Mouse (Mus musculus): Measurements from ENCODE around the gene Tap2. TPM values are rescaled to one million over a fixed set of nuclear protein-coding genes. Genes with fewer than 3 reads are reported as not detected.

The Tap2 gene
- total and polyA plus RNA-seq, 3 experiments = 54.8 to 121 (median 110) TPM

GRCm38 (mm10) chr17:34201506-34202055, 1.7 kb upstream of the Tap2 start:
- H3K4me1 ChIP-seq (ENCODE audit: control insufficient read depth in 1 of 2, insufficient read depth in 2 of 2) = peaks cover 14 to 43% of the 10 kb centered on the region in 2 experiments
- no peak overlapping the region for H3K4me2 ChIP-seq (ENCODE audit: insufficient read depth, low read depth, poor library complexity, severe bottlenecking)
- dilution Hi-C loops (cut with MboI; ENCODE audit: extremely low pct_ligation_motif_present, extremely low pct_unique_long_range_greater_than_20kb, low sequenced_read_pairs) = no loop called here
- no peak for TF ChIP-seq RAD21 (IDR thresholded peaks at IDR 0.05; ENCODE audit: low read depth, low read length)
- TF ChIP-seq MAZ (IDR thresholded peaks at IDR 0.05; ENCODE audit: low read depth, low read length) = no peak
- TF ChIP-seq IRF4 (IDR thresholded peaks at IDR 0.05; ENCODE audit: low read depth, low read length) = no peak
- TF ChIP-seq ZKSCAN1 (IDR thresholded peaks at IDR 0.05; ENCODE audit: borderline replicate concordance, low read depth, low read length) = no peak
- no peak for TF ChIP-seq MEF2A (IDR thresholded peaks at IDR 0.05; ENCODE audit: borderline replicate concordance, low read depth, low read length)
- TF ChIP-seq JUN (IDR thresholded peaks at IDR 0.05; ENCODE audit: insufficient read depth, low read depth, low read length) = no peak
- TF ChIP-seq CHD2 (IDR thresholded peaks at IDR 0.05; ENCODE audit: low read length) = no peak
- TF ChIP-seq SMC3 (IDR thresholded peaks at IDR 0.05; ENCODE audit: low read depth, low read length) = no peak
- TF ChIP-seq MAX (IDR thresholded peaks at IDR 0.05; ENCODE audit: low read length) = no peak
- no peak for TF ChIP-seq KAT2A (IDR thresholded peaks at IDR 0.05; ENCODE audit: insufficient replicate concordance, low read length)
- no peak for TF ChIP-seq CHD1 (IDR thresholded peaks at IDR 0.05; ENCODE audit: low read depth, low read length)
- no peak for TF ChIP-seq UBTF (IDR thresholded peaks at IDR 0.05; ENCODE audit: low read depth, low read length)
- TF ChIP-seq POLR2A (IDR thresholded peaks at IDR 0.05; ENCODE audit: low read depth, low read length) = no peak
- TF ChIP-seq PAX5 (IDR thresholded peaks at IDR 0.05; ENCODE audit: low read length) = no peak
- TF ChIP-seq ZMIZ1 (IDR thresholded peaks at IDR 0.05; ENCODE audit: low read depth, low read length) = no peak
- no peak for TF ChIP-seq CTCF (conservative IDR thresholded peaks at IDR 0.05 in 1 of 2, IDR thresholded peaks at IDR 0.05 in 1 of 2; ENCODE audit: low read depth in 2 of 2, low read length in 2 of 2)
- no peak for TF ChIP-seq MXI1 (IDR thresholded peaks at IDR 0.05; ENCODE audit: low read depth, low read length)
- TF ChIP-seq EP300 (IDR thresholded peaks at IDR 0.05; ENCODE audit: low read length) = no peak
- no peak for DNase-seq (ENCODE audit: extremely low read depth)
- peaks cover 50% of the 10 kb centered on the region for H3K79me2 ChIP-seq (replicated peaks; ENCODE audit: control insufficient read depth, extremely low read depth, insufficient read depth, poor library complexity, severe bottlenecking)
- H3K9ac ChIP-seq (ENCODE audit: insufficient read depth, low read depth) = no peak overlapping the region
- H3K36me3 ChIP-seq (replicated peaks in 1 of 2; ENCODE audit: control insufficient read depth in 1 of 2, insufficient read depth in 1 of 2, low read length in 1 of 2) = peaks cover 29 to 44% of the 10 kb centered on the region in 2 experiments
- H3K27ac ChIP-seq (ENCODE audit: insufficient read depth, low read depth) = no peak overlapping the region
- H3K4me3 ChIP-seq (replicated peaks in 1 of 3; ENCODE audit: low read depth in 2 of 3, low read length in 2 of 3, poor library complexity in 1 of 3) = no peak overlapping the region
- H3K9me3 ChIP-seq (replicated peaks; ENCODE audit: low read length) = no peaks in the 10 kb centered on the region
- no peaks in the 10 kb centered on the region for H3K27me3 ChIP-seq (replicated peaks)
- in situ Hi-C loops (cut with MboI; ENCODE audit: low pct_ligation_motif_present, low pct_unique_long_range_greater_than_20kb, low sequenced_read_pairs) = no loop called here

DNA sequence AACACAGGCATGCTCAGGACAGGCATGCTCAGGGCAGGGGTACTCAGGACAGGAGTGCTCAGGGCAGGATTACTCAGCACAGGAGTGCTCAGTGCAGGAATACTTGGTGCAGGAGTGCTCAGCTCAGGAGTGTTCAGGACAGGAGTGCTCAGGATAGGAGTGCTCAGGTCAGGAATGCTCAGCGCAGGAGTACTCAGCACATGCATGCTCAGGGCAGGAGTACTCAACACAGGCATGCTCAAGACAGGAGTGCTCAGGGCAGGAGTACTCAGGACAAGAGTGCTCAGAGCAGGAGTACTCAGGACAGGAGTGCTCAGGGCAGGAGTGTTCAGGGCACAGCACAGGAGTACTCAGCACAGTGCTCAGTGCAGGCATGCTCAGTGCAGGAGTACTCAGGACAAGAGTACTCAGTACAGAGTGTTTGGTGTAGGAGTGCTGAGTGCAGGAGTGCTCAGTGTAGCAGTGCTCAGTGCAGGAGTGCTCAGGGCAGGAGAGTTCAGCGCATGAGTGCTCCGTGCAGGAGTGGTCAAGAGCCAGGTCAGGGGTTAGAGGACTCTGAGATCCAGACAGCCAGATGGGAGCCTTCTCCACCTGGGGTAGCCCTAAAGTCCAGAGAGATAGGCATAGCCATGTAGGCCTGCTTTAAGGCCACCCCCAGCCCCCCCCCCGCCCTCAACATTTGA, 426 bp upstream of the Tap2 start:
- Histone ChIP-seq H3K9me3 (replicated peaks; ENCODE audit: low read length) (no peaks in the 10 kb centered on the region), H3K9ac (ENCODE audit: insufficient read depth, low read depth) (no peak overlapping the region), H3K4me1 (ENCODE audit: control insufficient read depth in 1 of 2, insufficient read depth in 2 of 2) (peaks cover 15 to 45% of the 10 kb centered on the region in 2 experiments), H3K27ac (ENCODE audit: insufficient read depth, low read depth) (peak overlapping the region; percentile 71), H3K36me3 (replicated peaks in 1 of 2; ENCODE audit: control insufficient read depth in 1 of 2, insufficient read depth in 1 of 2, low read length in 1 of 2) (peaks cover 34 to 49% of the 10 kb centered on the region in 2 experiments), H3K4me3 (replicated peaks in 1 of 3; ENCODE audit: low read depth in 2 of 3, low read length in 2 of 3, poor library complexity in 1 of 3) (no peak overlapping the region), H3K79me2 (replicated peaks; ENCODE audit: control insufficient read depth, extremely low read depth, insufficient read depth, poor library complexity, severe bottlenecking) (peaks cover 53% of the 10 kb centered on the region), H3K4me2 (ENCODE audit: insufficient read depth, low read depth, poor library complexity, severe bottlenecking) (no peak overlapping the region), H3K27me3 (replicated peaks) (no peaks in the 10 kb centered on the region)
- in situ Hi-C loops (cut with MboI; ENCODE audit: low pct_ligation_motif_present, low pct_unique_long_range_greater_than_20kb, low sequenced_read_pairs) (no loop called here), dilution Hi-C loops (cut with MboI; ENCODE audit: extremely low pct_ligation_motif_present, extremely low pct_unique_long_range_greater_than_20kb, low sequenced_read_pairs) (no loop called here)
- TF ChIP-seq MAX (IDR thresholded peaks at IDR 0.05; ENCODE audit: low read length) (no peak), E2F4 (IDR thresholded peaks at IDR 0.05; ENCODE audit: insufficient replicate concordance, low read depth, low read length) (no peak), TBP (conservative IDR thresholded peaks at IDR 0.05; ENCODE audit: low read depth, low read length) (no peak), HCFC1 (IDR thresholded peaks at IDR 0.05; ENCODE audit: low read depth, low read length) (no peak), ETS1 (conservative IDR thresholded peaks at IDR 0.05; ENCODE audit: low read depth, low read length) (no peak), CHD1 (IDR thresholded peaks at IDR 0.05; ENCODE audit: low read depth, low read length) (no peak), POLR2A (IDR thresholded peaks at IDR 0.05; ENCODE audit: low read depth, low read length) (no peak), POLR2AphosphoS2 (IDR thresholded peaks at IDR 0.05; ENCODE audit: low read depth, low read length) (no peak), ZKSCAN1 (IDR thresholded peaks at IDR 0.05; ENCODE audit: borderline replicate concordance, low read depth, low read length) (no peak), JUND (conservative IDR thresholded peaks at IDR 0.05; ENCODE audit: low read depth, low read length) (no peak), EP300 (IDR thresholded peaks at IDR 0.05; ENCODE audit: low read length) (no peak), TCF12 (IDR thresholded peaks at IDR 0.05; ENCODE audit: low read depth, low read length) (no peak), BHLHE40 (IDR thresholded peaks at IDR 0.05; ENCODE audit: low read depth, low read length) (no peak), SIN3A (IDR thresholded peaks at IDR 0.05; ENCODE audit: low read length) (no peak), MYC (IDR thresholded peaks at IDR 0.05; ENCODE audit: low read depth, low read length) (no peak), ELF1 (IDR thresholded peaks at IDR 0.05; ENCODE audit: low read depth, low read length) (no peak), RCOR1 (conservative IDR thresholded peaks at IDR 0.05; ENCODE audit: low read depth, low read length) (no peak), ZC3H11A (IDR thresholded peaks at IDR 0.05; ENCODE audit: low read depth, low read length) (no peak)
- DNase-seq (ENCODE audit: extremely low read depth) = no peak

Measured in CH12.LX (cell line).